Mouse (Mus musculus): ENCODE results near the gene Atp13a2.

DNA sequence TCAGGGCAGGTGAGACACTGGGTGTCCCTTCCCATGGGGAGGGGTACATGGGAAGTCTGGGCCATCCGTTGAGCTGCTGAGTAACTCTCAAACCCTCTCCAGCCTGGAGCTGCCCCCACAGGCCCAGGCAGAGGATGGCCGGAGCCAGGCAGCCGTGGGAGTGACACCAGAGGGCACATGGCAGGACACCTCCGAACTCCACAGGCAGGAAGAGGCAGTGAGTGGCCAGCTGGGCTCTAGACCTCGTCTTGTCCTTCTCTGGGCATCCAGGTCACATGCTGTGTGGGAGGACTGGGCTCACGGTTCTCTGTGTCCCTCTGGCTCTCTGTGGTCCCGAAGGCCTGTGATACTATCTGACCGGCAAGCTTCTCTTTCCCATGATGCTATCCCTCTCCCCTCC, 7.2 kb downstream of the Atp13a2 start:
- TF ChIP-seq CTCF (IDR thresholded peaks at IDR 0.05; ENCODE audit: control insufficient read depth, insufficient read depth, low read length) (no peak), POLR2A (IDR thresholded peaks at IDR 0.05; ENCODE audit: borderline replicate concordance, control insufficient read depth, low read depth, low read length) (no peak)

Measured in bone marrow, adult 2 months (tissue).